Mouse (Mus musculus): ENCODE measurements around the gene Nop14. TPM values are rescaled to one million over a fixed set of nuclear protein-coding genes. Genes with fewer than 3 reads are reported as not detected.

Gene Nop14
- 10 to 100 TPM; 16.2 to 16.6 TPM for total RNA-seq (2021)
- long read RNA-seq, experiment 1, transcript Nop14-201 (18 exons, 2,702 nt): major isoform, 19 of 28 reads
- long read RNA-seq, experiment 1, partial matches to known transcripts: 4 of 28 reads
- long read RNA-seq, experiment 1, other reads (novel, unspliced or antisense): 5 of 28 reads
- long read RNA-seq, experiment 2, transcript Nop14-201 (18 exons, 2,702 nt): major isoform, 12 of 18 reads
- long read RNA-seq, experiment 2, partial matches to known transcripts: 5 of 18 reads
- long read RNA-seq, experiment 2, other reads (novel, unspliced or antisense): 1 of 18 reads

GRCm38 (mm10) chr5:34659686-34660590 is at the start of gene Nop14, which contains the start of gene Grk4:
Gene Nop14, minus strand, starts transcription at chr5:34660148.
Gene Grk4, plus strand, starts transcription at chr5:34660379.
- peak; percentile 99 for DNase-seq (ENCODE audit: low spot score in 2 of 2)

- DNase-seq (ENCODE audit: low spot score in 2 of 2): no peak
These were observed 48.5 kb upstream of the Nop14 start for GRCm38 (mm10) chr5:34708436-34708835.

DNA sequence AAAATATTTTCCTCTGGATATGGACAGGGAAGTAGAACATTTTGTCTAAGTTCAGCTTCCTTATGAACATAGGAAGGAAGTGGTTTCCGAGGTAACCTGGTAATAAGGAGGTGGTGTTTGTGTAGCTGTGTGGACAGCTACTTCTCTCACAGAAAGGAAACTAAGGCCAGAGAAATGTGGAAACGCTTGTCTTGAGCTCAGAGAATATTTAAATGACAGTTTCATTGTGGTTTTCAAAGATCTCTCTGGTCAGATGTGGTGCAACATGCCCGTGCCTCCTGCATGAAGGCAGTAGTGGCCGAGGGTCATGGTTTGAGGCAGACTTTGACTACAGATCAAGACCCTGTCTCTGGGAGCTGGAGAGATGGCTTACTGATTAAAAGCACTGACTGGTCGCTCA is 35.6 kb upstream of the Nop14 start:
- no peak for DNase-seq (ENCODE audit: low spot score in 2 of 2)

GRCm38 (mm10) chr5:34692782-34693181 is 32.8 kb upstream of the Nop14 start:
- no peak for DNase-seq (ENCODE audit: low spot score in 2 of 2)

GRCm38 (mm10) chr5:34689868-34690267 is 29.9 kb upstream of the Nop14 start:
- no peak for DNase-seq (ENCODE audit: low spot score in 2 of 2)

DNA sequence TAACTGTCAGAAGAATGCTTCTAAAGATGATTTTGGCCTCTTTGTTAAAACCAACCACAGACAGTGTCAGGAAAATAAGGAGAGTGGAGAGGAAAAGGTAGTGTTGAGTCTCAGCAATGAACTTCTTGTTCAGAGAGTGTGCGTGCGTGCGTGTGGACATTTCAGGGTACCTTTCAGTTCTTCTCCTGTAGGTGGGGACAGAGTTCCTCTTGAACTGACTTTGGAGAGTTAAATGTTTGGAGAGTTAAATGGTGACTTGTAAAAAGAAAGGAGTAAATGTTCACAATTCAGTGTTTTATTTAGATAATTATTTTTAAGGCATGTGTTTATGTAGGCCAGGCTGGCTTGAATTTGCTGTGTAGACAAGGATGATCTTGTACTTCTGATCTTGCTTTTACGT is 10.3 kb upstream of the Nop14 start:
- DNase-seq (ENCODE audit: low spot score in 2 of 2): no peak

GRCm38 (mm10) chr5:34669493-34669892 is 9.5 kb upstream of the Nop14 start:
- DNase-seq (ENCODE audit: low spot score in 2 of 2): no peak

DNA sequence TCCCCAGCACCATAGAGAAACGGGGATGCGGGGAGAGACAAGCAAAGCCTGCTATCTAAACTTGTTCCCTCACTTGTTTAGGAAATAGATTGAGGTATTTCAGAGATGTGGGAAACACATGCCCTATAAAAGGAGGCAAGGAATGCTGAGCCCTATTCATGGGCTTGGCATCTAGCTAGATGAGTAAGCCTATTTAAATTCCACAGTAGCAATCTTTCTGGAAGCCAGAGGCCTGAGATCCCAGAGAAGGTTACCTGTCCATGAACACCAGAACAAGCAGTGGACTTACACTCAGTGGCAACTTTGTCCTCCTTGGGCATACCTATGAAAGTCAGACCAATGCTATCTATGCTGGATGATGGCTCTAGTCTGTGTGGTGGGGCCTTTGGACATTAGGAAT is 3.3 kb upstream of the Nop14 start:
- no peak for DNase-seq (ENCODE audit: low spot score in 2 of 2)

GRCm38 (mm10) chr5:34661909-34662308 is 2.0 kb upstream of the Nop14 start:
- DNase-seq (ENCODE audit: low spot score in 2 of 2): no peak

- no peak for DNase-seq (ENCODE audit: low spot score in 2 of 2)
These were observed 713 bp upstream of the Nop14 start for GRCm38 (mm10) chr5:34660591-34661130.

DNA sequence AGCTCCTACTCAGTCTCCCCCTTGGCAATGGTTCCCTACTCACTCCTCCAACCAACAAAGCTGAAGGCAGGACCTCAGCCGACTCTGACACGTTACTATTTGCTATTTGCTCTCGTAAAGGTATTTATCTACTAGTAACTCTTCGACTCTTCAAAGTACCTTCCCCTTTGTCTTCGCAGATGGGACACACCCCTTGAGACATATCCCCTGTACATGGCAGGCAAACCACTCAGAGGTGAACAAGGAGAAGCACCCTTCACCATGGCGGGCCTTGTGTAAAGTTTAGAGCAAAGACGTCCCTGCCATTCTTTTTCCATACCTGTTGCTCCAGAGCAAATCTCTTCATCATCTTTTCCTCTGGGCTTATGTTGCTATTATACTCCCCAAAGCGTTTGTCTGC is 2.4 kb downstream of the Nop14 start:
- no peak for DNase-seq (ENCODE audit: low spot score in 2 of 2)

- no peak for DNase-seq (ENCODE audit: low spot score in 2 of 2)
These were observed 5.1 kb downstream of the Nop14 start for GRCm38 (mm10) chr5:34654881-34655280.

- no peak for DNase-seq (ENCODE audit: low spot score in 2 of 2)
These were observed 7.0 kb downstream of the Nop14 start for GRCm38 (mm10) chr5:34652961-34653360.

- DNase-seq (ENCODE audit: low spot score in 2 of 2): peak; percentile 44 to 68
These were observed 12.4 kb downstream of the Nop14 start for GRCm38 (mm10) chr5:34647581-34647980.

DNA sequence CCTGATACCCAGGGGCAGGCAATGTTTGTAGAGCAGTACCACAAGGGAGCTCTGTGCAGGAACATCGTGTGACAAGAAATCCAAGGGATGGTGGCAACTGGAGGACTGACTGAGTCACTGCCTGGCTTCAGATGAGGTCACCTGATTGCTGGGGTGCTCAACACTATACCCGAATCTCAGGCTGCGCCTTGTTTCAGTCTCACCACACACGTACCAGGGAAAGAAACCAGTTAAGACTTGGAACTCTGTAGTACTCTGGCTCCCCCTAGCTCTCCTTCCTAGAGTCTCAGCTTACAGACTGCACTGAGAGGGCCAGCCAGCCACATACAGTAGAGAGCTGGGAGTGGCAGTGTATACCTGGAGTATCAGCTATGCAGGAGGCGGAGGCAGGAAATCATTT is 17.0 kb downstream of the Nop14 start:
- DNase-seq (ENCODE audit: low spot score in 2 of 2): peak; percentile 56 to 66

DNA sequence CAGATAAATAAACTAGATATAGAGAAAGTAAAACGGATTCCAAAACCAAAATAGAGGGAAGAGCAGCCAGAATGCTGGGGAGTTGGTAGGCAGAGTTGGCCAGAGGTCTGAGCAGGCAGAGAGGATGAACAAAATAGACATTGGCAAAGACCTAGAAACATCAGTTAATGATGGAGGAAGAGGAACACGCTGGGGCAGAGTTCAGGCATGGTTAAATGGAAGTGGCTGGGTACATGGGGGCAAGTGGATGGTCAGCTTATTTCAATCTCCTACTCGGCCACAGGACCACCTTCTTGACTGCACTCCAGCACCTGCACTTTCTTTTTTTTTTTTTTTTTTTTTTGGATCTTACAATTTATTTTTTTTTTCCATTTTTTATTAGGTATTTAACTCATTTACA is 18.0 kb downstream of the Nop14 start:
- DNase-seq (ENCODE audit: low spot score in 2 of 2): no peak

GRCm38 (mm10) chr5:34637591-34638156 is 22.3 kb downstream of the Nop14 start:
- no peak for DNase-seq (ENCODE audit: low spot score in 2 of 2)

DNA sequence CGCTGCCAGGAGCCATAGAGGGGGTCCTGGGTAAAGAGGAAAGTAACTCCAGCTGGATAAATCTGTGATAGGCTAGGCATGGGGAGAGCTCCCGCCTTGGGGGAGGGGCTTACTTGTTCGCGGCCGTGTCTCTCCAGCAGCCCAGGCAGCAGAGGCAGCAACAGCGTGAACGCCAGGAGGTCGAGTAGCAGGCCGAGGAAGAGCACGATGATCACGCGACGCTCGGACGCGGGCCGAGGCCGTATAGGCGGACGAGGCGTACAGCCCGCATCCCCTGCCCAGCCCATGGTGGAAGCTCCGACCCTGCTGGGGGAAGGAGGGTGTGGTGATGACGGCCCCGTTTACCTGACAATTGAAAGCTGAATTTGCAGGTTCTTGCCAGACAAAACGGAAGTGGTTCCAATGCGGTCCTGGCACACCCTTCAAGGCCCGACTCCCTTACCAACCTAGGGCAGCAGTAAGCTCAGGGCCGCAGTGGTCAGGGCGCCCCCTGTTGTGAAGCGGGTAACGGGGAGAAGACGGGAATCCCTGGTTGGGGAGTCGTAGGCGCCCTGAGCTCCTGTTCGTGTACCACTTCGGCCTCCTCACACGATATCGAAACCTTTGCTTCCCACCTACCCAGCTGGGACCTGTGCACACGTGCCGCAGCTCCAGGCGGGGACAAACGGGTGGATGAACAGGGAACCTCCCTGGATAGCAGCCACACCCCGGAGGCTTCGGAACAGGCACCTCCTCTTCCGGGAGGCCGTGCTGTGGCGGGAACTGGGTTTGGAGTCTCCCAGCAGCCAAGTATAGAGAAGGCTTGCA is 23.3 kb downstream of the Nop14 start, which contains the start of gene Mfsd10:
TSS of gene Mfsd10 (minus strand) at position 732 of the 807 bp plus-strand sequence.
- peak; percentile 75 to 82 for DNase-seq (ENCODE audit: low spot score in 2 of 2)

DNA sequence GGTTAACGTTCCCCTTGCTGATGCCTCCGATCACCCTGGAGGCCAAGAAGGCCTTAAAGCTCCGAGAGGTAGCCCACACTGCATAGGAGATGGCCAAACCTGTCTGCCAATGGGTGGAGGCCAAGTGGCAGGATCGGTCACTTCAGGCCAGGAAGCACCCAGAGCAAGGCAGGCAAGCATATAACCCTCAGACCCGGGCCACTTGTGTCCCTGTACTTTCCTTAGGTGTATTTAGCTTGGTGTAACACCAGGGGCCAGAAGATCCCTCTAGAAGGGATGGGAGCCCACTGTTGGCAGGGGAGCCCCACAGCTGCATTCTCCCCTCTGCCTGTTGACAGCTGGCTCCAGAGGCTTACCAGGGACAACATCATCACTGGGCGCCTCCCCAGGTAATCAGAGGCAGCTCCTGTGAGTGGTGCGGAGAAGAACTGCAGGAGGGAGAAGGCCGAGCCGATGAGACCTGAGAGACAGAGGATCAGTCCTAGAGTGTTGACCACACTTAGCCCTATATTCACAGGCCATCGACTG is 24.2 kb downstream of the Nop14 start:
- DNase-seq (ENCODE audit: low spot score in 2 of 2): no peak

GRCm38 (mm10) chr5:34634746-34635400 is 25.1 kb downstream of the Nop14 start:
- no peak for DNase-seq (ENCODE audit: low spot score in 2 of 2)

Measured in left cerebral cortex, adult 18-20 months (tissue).